Mouse (Mus musculus) kidney, postnatal 0 days (tissue): ENCODE measurements around the gene Bmf. TPM values are rescaled to one million over a fixed set of nuclear protein-coding genes. Genes with fewer than 3 reads are reported as not detected.

Experiments used
- ATAC-seq: fragments of 200-750 bp; cut with Nextera tagmentation; replicated peaks from 2 replicates; pipeline ENCODE4 v1.8.0; 2017; ENCODE audit warnings: low read depth, moderate number of reproducible peaks, moderate TSS enrichment, moderate library complexity; ENCODE audit not compliant: low FRiP score
- DNase-seq: peaks from one replicate; pipeline ENCODE4 v3.0.0-alpha.2; 2016; ENCODE audit warnings: low spot score
- H3K27ac ChIP-seq: fragments of 300-500 bp; sonication (generic); 2 replicates; pipeline ENCODE4 v1.5.1; 2014; ENCODE audit warnings: mild to moderate bottlenecking
- H3K27me3 ChIP-seq: fragments of 300-500 bp; sonication (generic); 2 replicates; pipeline ENCODE4 v1.6.1; 2014; ENCODE audit warnings: low read length, mixed read lengths; ENCODE audit not compliant: insufficient read depth
- H3K36me3 ChIP-seq: fragments of 300-500 bp; sonication (generic); 2 replicates; pipeline ENCODE4 v1.6.1; 2014; ENCODE audit warnings: low read length, mixed read lengths; ENCODE audit not compliant: insufficient read depth
- H3K4me1 ChIP-seq: fragments of 300-500 bp; sonication (generic); replicated peaks from 2 replicates; pipeline ENCODE4 v1.6.1; 2014; ENCODE audit warnings: antibody characterized with exemption, low read length, mixed read lengths; ENCODE audit not compliant: insufficient read depth
- H3K4me2 ChIP-seq: fragments of 300-500 bp; sonication (generic); 2 replicates; pipeline ENCODE4 v1.6.1; 2014; ENCODE audit warnings: mild to moderate bottlenecking, low read length, moderate library complexity, mixed read lengths
- H3K4me3 ChIP-seq: fragments of 300-500 bp; sonication (generic); replicated peaks from 2 replicates; pipeline ENCODE4 v1.5.1; 2014; ENCODE audit warnings: low read depth, low read length
- H3K9ac ChIP-seq: fragments of 300-500 bp; sonication (generic); 2 replicates; pipeline ENCODE4 v1.6.1; 2014; ENCODE audit warnings: low read depth, low read length
- H3K9me3 ChIP-seq: fragments of 300-500 bp; sonication (generic); replicated peaks from 2 replicates; pipeline ENCODE4 v1.6.1; 2016; ENCODE audit warnings: low read length, inconsistent platforms, mixed read lengths
- CTCF ChIP-seq: IDR thresholded peaks from 2 replicates; pipeline ENCODE4 v1.5.1; 2016; ENCODE audit warnings: antibody characterized with exemption, low read depth, mild to moderate bottlenecking, moderate library complexity
- WGBS: fragments of 180-500 bp; shearing (Covaris S2); extraction: QIAGEN DNeasy Blood & Tissue Kit; methylation state at CpG from one replicate; pipeline ENCODE4 v1.1.7; 2014; 5-methylcytosine and 5-hydroxymethylcytosine counted together
- polyA plus RNA-seq: library from polyadenylated mRNA; unstranded; fragments of >200 nt; fragmentation: Nextera tagmentation; extraction: Ambion mirVana; gene quantifications from 2 replicates; pipeline ENCODE4 v1.2.1, GENCODE M21; 2015

Gene Bmf
- polyA plus RNA-seq, 1 experiment from 2014 or later: 5.3 TPM

- H3K27me3 ChIP-seq: no peaks in the 10 kb centered on the region
- peak; percentile 15; the same call in 1 of the 2 replicates for TF ChIP-seq CTCF
- H3K4me1 ChIP-seq: peaks cover 49% of the 10 kb centered on the region
- H3K4me3 ChIP-seq: no peak overlapping the region
- WGBS: 16% methylated on average over 7 of the region's 7 CpGs
- DNase-seq (peak; percentile 89), ATAC-seq (peak; percentile 44; the same call in 1 of the 2 replicates)
- H3K4me2 ChIP-seq: peak overlapping the region; percentile 21; the same call in 1 of the 2 replicates
- no peaks in the 10 kb centered on the region for H3K9me3 ChIP-seq
- no peaks in the 10 kb centered on the region for H3K36me3 ChIP-seq
- H3K9ac ChIP-seq: 0 out of 2 replicates have a peak overlapping the region, but pooled peaks have one; percentile 35
- H3K27ac ChIP-seq: peak overlapping the region; percentile 84
These were observed 19.9 kb downstream of the Bmf start for GRCm38 (mm10) chr2:118529466-118530181.

GRCm38 (mm10) chr2:118526545-118526944 is 22.9 kb downstream of the Bmf start:
- Histone ChIP-seq H3K4me3 (no peak overlapping the region), H3K9ac (no peak overlapping the region), H3K4me1 (peaks cover 37% of the 10 kb centered on the region), H3K9me3 (no peaks in the 10 kb centered on the region), H3K27ac (no peak overlapping the region), H3K4me2 (no peak overlapping the region), H3K36me3 (no peaks in the 10 kb centered on the region), H3K27me3 (no peaks in the 10 kb centered on the region)
- no peak for TF ChIP-seq CTCF
- ATAC-seq (no peak), DNase-seq (no peak)
- 92% methylated on average over 5 of the region's 5 CpGs for WGBS

- H3K27ac ChIP-seq: no peak overlapping the region
- H3K36me3 ChIP-seq: no peaks in the 10 kb centered on the region
- WGBS: 85% methylated on average over 3 of the region's 3 CpGs
- no peak overlapping the region for H3K4me2 ChIP-seq
- no peak for TF ChIP-seq CTCF
- no peak for ATAC-seq
- no peak overlapping the region for H3K4me3 ChIP-seq
- no peaks in the 10 kb centered on the region for H3K27me3 ChIP-seq
- DNase-seq: no peak
- no peaks in the 10 kb centered on the region for H3K9me3 ChIP-seq
- H3K4me1 ChIP-seq: peaks cover 30% of the 10 kb centered on the region
- H3K9ac ChIP-seq: no peak overlapping the region
These were observed 24.7 kb downstream of the Bmf start for GRCm38 (mm10) chr2:118524811-118525210.

- H3K4me1 ChIP-seq: peaks cover 21% of the 10 kb centered on the region
- no peak overlapping the region for H3K27ac ChIP-seq
- no peaks in the 10 kb centered on the region for H3K27me3 ChIP-seq
- ATAC-seq (no peak), DNase-seq (no peak)
- H3K4me3 ChIP-seq: no peak overlapping the region
- TF ChIP-seq CTCF: no peak
- WGBS: 39% methylated on average over 5 of the region's 5 CpGs
- H3K9me3 ChIP-seq: no peaks in the 10 kb centered on the region
- no peaks in the 10 kb centered on the region for H3K36me3 ChIP-seq
- no peak overlapping the region for H3K9ac ChIP-seq
- no peak overlapping the region for H3K4me2 ChIP-seq
These were observed 26.2 kb downstream of the Bmf start for GRCm38 (mm10) chr2:118523163-118523730.

GRCm38 (mm10) chr2:118522265-118522664 is 27.2 kb downstream of the Bmf start:
- Histone ChIP-seq H3K36me3 (no peaks in the 10 kb centered on the region), H3K9ac (no peak overlapping the region), H3K9me3 (no peaks in the 10 kb centered on the region), H3K4me1 (peaks cover 21% of the 10 kb centered on the region), H3K27ac (no peak overlapping the region; the same call in 1 of the 2 replicates), H3K4me2 (no peak overlapping the region), H3K4me3 (no peak overlapping the region), H3K27me3 (no peaks in the 10 kb centered on the region)
- 17% methylated on average over 2 of the region's 2 CpGs for WGBS
- DNase-seq: no peak
- no peak for TF ChIP-seq CTCF
- no peak for ATAC-seq

GRCm38 (mm10) chr2:118520042-118520933 is 29.2 kb downstream of the Bmf start:
- ATAC-seq: peak; percentile 78
- Histone ChIP-seq H3K9me3 (no peaks in the 10 kb centered on the region), H3K4me1 (peaks cover 21% of the 10 kb centered on the region), H3K4me2 (no peak overlapping the region), H3K4me3 (no peak overlapping the region), H3K27ac (peak overlapping the region; percentile 55), H3K9ac (no peak overlapping the region), H3K36me3 (no peaks in the 10 kb centered on the region), H3K27me3 (no peaks in the 10 kb centered on the region)
- no peak for TF ChIP-seq CTCF
- DNase-seq: peak; percentile 80
- 43% methylated on average over 9 of the region's 9 CpGs for WGBS
